Mouse (Mus musculus) ovary, postnatal 36 days (tissue): ENCODE results near the gene Izumo1.
"Not testable (repeated sequence)": the region's sequence is repeated elsewhere in the genome, so short reads cannot be mapped to it uniquely, and the experiment has no call there.

Source experiments
- DNase-seq: peaks from one replicate; pipeline ENCODE4 v3.0.0; 2022; ENCODE audit warnings: low spot score, mixed read lengths

Gene Izumo1

DNA sequence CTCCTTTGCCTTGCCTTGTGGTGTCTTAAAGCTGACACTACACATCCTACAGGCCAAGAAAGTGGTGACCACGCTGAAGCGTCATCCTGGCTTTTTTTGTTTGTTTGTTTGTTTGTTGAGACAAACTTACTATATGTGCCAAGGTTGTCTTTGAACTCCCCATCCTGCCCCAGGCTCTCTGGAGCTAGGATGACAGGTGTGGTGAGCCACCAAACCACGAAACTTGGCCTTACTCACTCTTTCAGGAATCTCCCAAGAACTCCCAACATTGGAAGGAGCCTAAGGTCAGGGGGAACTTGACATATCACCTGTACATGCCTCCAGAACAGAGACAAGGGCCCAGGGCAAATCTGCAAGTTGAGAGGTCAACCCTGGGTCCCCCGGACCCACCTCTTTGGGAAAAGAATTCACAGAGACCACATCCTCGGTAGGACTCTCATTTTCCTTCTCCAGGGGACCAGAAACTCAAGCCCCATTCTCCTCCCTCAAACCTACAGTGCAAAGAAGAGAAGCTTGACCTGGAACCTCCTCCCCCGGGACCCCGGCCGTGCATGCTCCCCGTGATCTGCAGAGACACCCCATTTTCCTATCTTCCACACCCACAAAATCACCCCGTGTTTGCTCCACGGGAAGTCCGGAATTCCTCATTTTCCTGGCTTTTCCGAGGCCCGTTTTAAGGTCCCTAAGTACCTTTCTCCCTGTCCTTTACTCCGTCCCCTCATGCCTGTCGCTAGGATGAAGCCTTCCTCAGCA is 21.1 kb downstream of the Izumo1 start:
- no peak for DNase-seq

DNA sequence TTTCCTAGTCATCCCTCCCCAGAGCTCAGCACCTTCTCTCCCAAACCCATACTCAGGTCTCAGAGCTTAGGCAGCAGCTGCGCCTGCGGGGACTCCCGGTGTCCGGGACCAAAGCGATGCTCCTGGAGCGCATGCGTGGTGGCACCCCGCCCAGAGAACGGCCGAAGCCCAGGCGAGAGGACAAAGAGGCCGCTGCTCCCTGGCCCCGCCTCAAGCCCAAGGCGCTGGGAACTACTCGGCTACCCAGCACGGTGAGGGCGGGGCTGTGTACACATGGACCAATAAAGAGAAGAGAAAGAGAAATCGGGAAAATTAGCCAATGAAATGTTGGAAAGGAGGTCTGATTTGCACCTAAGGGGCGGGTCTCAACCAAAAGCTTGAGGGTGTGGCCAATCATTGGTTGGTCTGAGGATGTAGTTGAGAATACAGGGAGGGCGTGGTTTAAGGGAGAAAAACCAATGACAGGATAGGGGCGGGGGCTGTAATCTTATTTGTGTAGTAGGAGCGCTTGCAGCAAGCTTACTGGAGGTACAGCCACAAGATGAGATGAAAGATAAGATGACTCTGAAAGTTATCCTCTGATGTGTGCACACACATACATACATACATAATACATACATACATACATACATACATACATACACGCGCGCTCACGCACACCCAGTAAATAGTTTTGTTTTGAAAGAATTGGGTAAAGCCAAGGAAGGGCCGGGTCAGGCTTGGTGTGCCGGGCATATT is 22.0 kb downstream of the Izumo1 start:
- peak; percentile 93 for DNase-seq

DNA sequence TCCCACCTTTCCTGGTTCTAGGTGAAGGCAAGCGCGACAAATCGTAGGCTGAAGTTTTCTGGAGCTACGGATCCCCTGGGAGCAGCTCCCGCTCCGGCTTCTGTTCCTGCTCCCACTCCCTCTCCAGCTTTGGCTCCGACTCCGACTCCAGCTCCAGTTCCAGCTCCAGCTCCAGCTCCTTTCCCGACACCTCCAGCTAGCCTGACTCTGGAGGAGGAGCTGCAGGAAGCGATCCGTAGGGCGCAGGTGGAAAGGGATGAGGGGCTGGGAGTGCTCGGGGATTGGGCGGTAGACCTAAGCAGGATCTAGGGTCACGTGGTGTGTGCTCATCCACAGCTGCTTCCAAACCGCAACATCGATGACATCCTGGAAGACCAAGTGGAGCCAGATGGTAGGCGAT is 22.6 kb downstream of the Izumo1 start:
- peak; percentile 43 for DNase-seq

DNA sequence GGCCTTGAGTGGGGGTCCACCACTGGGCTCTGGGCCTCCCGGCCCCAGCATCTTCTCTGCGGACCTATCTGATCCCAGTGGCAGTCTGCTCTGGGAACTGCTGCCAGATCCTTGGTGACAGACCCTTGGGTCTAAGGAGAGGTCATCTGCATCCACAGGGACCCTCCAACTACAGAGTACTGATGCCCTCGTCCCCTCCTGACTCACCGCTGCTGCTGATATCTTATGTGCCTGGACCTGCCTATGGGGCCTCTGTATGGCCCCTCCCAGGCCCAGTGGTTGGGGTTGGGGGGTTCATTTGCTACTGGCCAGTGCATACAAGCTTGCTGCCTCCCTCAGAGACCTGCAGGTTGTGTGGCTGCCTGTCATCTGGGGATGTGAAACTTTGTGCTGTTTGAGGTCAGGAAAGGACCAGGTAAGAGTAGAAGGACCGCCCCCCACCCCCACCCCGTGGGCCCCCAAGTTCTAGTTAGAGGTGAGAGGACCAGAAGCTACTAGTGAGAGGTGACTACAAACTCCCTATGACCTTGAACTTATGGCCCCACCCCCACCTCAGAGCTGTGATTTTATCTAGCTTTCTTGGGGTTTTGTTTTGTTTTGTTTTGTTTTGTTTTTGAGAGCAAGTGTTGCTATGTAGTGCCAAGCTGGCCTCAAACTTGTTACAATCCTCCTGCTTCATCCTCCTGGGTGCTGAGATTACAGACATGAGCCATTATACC is 23.4 kb downstream of the Izumo1 start:
- no peak for DNase-seq

DNA sequence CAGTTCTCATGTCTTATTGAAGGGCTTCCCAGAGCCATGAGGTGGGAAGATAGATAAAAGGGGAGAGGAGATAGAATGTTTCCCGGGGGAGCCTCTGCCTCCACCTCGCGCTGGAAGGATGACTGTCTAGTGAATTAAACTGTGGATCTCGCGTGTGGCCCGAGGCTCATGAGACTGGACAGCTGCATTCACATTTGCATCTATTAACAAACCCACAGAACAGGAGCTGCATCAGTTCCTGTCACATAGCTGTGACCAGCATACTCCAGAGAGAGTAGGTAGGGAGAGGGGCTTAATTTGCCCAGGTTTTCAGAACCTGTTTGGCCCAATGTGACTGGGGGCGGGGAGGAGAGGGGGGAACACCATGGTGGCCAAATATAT is 24.0 kb downstream of the Izumo1 start:
- no peak for DNase-seq

DNA sequence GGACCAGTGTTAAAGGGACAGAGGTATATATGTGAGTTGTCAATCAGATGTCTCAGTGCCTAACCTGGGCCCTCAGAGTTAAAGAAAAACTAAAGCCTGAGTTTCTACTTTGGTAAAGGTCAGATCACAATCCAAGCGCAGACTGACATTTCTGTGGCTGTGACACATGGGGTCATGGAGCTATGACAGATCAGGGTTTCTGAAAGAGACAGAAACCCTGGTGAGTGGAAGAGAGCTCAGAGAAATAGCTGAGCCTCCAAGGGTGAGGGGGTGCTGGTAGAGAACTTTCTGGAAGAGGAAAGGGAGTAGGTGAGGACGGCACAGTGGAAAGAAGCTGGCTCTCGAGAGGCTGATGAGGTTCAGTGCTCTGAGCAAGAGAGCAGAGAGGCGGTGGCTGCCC is 25.1 kb downstream of the Izumo1 start:
- DNase-seq, result no peak

DNA sequence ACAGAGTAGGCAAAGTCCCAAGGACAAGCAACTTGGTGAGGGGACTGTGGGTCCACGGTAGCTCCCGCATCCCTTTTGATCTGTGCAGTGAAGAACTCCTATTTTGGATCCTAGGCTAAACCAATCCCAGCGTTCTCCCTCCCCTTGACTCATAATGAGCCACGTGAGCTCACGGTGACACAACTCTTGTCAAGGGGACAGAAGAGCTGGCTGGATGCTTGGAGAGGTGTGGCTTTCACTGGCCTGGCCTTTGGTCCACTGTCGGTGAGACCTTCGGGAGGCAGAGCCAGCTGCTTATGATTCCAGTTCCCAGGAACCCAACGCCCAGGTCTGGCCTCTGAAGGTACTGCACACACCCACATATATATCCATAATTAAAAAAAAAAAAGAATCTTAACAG is 27.7 kb downstream of the Izumo1 start:
- no peak for DNase-seq

DNA sequence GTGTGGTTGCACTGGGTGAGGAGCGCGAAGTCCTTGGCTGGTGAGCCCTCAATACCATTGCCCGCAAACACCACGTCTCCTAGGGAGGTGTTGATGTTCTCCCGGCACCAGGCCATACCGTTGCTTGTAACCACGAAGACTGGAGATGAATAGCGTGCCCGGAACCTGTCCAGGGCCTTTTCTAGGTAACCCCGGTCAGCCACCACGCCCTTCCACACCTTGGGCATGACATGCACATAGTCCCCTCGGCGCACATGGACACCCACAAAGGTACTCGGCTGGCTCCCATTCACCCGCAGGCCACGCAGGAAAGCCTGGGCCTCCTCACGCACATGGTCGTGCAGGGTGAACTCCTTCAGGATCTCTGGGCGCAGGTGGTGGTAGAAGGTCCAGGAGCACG is 28.9 kb downstream of the Izumo1 start:
- not testable (repeated sequence) for DNase-seq

DNA sequence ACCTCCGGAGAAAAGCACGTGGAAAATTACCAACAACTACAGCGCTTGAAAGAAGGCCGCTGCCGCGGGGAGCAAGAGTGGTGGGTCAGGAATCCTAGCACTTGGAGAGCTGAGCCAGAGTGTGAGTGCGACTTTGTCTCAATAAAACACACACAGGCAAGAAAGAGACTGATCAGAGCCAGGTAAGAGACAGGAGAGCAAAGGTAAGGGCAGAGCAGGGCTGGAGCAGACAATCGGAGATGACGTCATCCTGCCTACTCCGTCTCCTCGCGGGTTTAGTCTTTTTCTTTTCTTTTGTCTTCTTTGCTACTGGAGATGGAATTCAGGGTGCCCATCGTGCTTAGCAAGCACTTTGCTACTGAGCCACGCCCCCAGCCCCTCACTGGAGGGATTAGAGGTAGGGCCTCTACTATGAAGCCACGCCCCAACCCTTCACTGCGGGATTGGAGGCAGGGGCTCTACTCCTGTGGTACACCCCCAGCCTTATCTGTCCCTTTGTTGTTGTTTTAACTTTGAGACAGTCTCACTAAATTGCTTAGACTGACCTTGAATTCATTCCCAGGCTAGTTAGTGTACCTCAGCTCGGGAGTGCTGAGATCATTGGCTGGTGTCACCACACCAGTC is 32.9 kb downstream of the Izumo1 start:
- no peak for DNase-seq

DNA sequence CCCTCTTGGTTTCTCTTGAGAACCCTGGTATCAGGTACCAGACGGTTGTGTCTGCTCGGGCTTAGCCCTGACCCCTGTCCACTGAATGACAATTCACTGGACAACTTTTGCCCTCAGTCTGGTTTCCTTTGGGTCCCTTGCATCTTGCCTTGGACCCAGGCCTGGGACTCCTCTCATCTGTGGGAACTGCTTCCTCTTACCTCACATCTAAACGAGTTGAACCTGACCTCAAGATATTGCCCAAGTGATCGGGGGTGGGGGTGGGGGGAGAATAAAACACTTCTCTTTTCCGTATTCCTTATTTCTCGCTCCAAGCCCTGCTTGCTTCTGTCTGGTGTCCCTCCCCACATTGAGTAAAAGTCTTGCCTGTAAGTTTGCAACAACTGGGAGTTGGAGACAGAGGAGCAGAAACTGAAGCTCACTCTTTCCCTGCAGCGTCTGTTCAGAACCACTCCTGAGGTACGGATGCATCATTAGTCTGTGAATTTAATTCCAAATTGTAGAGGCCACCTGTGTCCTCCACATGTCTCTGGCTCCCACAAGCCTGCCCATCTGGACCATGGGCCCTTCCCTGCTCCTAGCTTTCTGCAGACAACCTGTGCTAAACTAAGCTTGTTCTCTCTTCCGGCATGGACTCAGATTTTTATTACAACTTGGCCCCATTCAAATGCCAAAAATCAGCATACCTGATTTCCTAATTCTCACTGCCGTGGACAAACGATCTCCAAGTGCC is 39.3 kb downstream of the Izumo1 start:
- no peak for DNase-seq

DNA sequence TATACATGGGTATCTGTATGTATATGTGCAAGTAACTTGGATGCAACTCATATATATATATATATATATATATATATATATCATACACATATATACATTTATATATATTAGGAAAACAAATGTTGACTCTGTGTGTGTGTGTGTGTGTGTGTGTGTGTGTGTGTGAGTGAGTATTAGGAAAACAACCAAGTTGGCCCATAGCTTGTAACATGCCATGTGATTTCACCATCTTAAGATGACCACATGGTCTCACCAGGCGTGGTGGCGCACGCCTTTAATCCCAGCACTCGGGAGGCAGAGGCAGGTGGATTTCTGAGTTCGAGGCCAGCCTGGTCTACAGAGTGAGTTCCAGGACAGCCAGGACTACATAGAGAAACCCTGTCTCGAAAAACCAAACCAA is 40.1 kb downstream of the Izumo1 start:
- not testable (repeated sequence) for DNase-seq

DNA sequence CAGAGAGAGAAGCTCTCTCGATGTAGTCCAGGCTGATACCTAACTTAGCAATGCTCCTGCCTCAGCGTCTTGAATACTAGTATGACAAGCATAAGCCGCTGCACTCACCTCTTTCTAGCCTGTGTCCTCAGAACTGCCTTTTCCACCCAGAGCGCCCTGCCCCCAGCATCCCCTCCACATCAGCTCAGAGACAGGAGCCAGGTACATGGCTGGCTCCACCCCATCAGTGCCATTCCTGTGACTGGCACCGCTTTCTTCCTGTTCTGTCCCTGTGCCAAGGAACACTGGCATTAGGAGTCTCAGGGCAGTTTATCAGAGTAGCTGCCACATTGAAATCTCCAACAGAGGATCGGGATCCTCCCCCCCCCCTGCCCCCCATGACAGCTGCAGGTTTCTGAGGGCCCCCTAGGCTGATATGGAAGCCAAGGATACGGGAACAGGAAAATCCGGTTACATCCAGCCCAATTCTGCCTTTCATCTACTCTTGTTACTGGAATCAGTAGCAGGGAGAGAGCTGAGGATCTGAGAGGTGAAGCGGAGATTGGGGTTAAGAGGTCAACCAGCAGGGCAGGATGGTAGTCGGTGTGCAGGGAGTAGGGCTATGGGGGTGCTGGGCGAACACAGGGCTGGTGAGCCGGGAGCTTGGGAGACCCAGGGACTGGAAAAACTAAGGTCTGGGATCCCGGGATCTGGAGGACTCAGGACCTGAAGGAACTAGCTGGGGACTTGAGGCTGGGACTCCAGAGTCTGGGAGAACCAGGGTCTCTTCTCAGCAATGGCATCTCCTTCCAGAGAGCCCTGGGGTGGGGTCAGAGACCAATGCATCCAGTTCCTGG is 43.9 kb downstream of the Izumo1 start:
- no peak for DNase-seq

DNA sequence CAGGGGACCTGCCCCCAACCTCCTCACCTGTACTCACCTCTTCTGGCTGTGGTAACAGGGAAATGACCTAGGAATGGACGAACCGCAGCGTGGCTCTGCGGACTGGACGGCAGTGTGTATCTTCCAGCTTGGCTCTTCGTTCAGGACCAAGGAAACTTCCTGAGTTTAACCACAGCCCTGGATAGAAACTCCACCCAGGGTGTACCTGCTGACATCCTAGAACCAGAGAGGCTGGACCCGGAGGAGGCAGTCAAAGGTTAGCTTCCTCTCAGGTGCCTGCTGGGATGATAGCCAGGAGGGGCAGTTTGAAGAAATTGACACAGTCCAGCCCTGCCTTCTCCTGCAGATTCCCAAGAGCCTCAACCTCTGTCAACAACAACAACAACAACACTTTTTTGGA is 44.5 kb downstream of the Izumo1 start, which contains the start of gene Fut2:
Fut2 (minus strand) TSS at position 234 of the 400 bp plus-strand sequence.
- no peak for DNase-seq

DNA sequence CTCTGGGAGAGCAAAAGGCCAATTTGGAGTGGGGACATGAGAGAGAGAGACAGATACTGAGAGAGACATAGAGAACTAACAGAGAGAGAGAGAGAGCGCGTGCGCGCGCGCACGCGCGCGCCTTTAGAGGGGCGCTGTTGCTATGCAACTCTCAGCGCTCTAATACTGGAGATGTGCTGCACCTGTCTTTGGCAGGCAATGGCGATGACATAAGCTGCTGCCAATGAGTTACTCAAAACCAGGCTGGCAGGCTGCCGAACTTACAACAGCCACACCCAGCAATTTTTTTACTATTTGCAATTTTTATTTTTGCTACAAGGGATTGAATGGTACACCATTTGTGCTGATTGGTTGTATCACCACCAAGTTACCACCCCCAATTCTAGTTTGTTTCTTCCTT is 46.1 kb downstream of the Izumo1 start:
- no peak for DNase-seq

DNA sequence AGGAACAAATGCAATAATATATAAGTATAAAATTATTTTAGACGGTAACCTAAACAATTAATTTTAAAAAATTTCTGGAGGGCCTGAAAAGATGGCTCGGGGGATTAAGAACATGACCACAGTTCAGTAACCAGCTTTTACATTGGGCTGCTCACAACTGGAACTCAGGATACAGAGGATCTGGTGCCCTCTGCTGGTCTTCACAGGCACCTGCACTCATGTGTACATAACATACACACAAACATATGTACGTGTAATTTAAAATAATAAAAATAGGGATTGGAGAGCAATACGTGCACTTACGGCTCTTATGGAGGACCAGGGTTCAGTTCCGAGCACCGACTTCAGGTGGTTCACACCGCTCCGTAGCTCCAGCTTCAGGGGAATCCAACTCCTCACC is 47.3 kb downstream of the Izumo1 start:
- no peak for DNase-seq

DNA sequence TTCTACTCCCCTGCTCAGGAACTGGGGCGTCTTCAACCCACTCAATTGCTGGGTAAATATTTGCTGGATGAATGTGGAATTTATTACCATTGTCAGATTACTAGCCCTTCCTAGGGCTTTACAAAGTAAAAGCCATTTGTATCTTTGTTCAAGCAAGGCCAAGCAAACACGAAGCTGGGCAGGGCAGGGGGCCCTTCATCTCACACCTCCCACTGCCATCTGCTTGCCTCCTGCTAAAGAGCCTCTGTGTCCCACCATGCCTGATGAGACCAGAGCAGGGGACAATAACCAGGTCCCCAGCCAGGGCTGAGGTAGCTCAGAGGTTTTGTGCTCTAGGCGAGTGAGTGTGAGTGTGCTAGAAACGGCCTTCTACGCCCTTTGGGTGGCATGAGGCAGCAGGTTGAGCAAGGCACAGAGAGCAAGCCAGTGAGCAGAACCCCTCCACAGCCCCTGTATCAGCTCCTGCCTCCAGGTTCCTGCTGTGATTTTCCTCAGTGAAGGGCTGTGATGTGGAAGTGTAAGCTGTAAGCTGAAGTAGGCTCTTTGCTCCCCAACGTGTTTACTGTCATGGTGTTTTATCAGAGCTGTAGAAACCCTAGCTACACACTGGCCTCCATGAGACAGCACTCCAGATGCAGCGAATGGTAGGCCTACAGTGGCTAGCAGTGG is 56.1 kb downstream of the Izumo1 start:
- no peak for DNase-seq
